Mouse (Mus musculus) ES-Bruce4 (cell line): ENCODE data around the gene Plk1. TPM values are rescaled to one million over a fixed set of nuclear protein-coding genes. Genes with fewer than 3 reads are reported as not detected.

ENCODE experiments used
- H3K27ac ChIP-seq: 2 replicates; pipeline ENCODE4 v1.5.1; 2012; ENCODE audit warnings: low read length, inconsistent platforms; ENCODE audit not compliant: insufficient read depth
- H3K27me3 ChIP-seq: 2 replicates; pipeline ENCODE4 v1.6.1; 2012; ENCODE audit warnings: mild to moderate bottlenecking, low read length, inconsistent platforms; ENCODE audit not compliant: control insufficient read depth, poor library complexity, insufficient read depth, severe bottlenecking
- H3K36me3 ChIP-seq: 2 replicates; pipeline ENCODE4 v1.6.1; 2012; ENCODE audit warnings: inconsistent platforms, mild to moderate bottlenecking, low read length, moderate library complexity; ENCODE audit not compliant: control insufficient read depth, poor library complexity, insufficient read depth, severe bottlenecking
- H3K4me1 ChIP-seq: one replicate; pipeline ENCODE4 v1.8.1; 2011; ENCODE audit warnings: low read length; ENCODE audit not compliant: control insufficient read depth, insufficient read depth
- H3K4me3 ChIP-seq: 2 replicates; pipeline ENCODE4 v1.5.1; 2011; ENCODE audit warnings: low read depth, mild to moderate bottlenecking, low read length
- H3K9ac ChIP-seq: 2 replicates; pipeline ENCODE4 v1.6.1; 2012; ENCODE audit warnings: low read depth, mild to moderate bottlenecking, inconsistent platforms; ENCODE audit not compliant: poor library complexity, severe bottlenecking
- H3K9me3 ChIP-seq: replicated peaks from 2 replicates; pipeline ENCODE4 v1.6.1; 2012; ENCODE audit warnings: mild to moderate bottlenecking, low read length, inconsistent platforms; ENCODE audit not compliant: control insufficient read depth, poor library complexity, insufficient read depth, severe bottlenecking
- CTCF ChIP-seq: IDR thresholded peaks from one replicate; pipeline ENCODE4 v1.8.1; 2011; ENCODE audit warnings: low read depth, low read length
- EP300 ChIP-seq: IDR thresholded peaks from 2 replicates; pipeline ENCODE4 v1.6.1; 2011; ENCODE audit warnings: low read depth, low read length; ENCODE audit not compliant: insufficient read depth
- POLR2A ChIP-seq: IDR thresholded peaks from one replicate; pipeline ENCODE4 v1.8.1; 2011; ENCODE audit warnings: low read length; ENCODE audit not compliant: insufficient read depth
- polyA plus RNA-seq: library from polyadenylated mRNA; stranded (reverse); fragments of >200 nt; gene quantifications from 2 replicates; pipeline ENCODE4 v1.2.4, GENCODE M21; 2011; ENCODE audit warnings: low read depth; ENCODE audit not compliant: missing spikeins, insufficient read depth, insufficient read length

Gene Plk1
- polyA plus RNA-seq, result 157 and 170 TPM in 2 replicates

DNA sequence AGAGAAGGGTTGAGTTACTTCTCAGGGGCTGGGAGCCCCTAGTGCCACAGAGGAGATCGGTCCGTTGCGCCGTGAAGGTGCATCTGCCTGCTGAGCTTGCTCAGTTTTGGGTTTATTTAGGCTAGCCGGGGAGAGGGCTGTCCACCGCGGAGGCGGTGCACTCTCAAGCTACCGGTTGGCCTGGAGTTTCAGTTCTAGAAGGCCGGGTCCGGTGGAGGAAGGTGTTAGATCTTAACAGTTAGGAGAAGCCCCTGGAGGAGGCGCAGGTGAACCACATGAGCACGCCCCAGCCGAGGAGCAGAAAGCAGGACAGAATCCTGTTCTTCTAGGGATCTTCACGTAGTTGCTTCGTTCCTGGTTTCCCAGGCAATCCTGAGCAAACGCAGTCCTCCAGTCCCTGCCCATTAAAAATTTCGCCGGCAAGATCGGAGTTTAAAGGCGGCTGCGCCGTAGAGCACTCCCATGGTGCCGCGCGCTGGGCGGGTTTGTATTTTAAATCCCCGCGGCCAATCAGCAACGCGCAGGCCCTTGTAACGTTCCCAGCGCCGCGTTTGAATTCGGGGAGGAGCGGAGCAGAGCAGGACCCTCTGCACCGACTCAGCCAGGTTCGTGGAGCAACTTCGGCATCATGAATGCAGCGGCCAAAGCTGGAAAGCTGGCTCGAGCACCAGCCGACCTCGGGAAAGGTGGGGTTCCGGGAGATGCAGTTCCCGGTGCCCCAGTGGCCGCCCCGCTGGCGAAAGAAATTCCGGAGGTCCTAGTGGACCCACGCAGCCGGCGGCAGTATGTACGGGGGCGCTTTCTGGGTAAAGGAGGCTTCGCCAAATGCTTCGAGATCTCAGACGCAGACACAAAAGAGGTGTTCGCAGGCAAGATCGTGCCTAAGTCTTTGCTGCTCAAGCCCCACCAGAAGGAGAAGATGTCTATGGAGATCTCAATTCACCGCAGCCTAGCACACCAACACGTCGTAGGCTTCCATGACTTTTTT lies at the start of gene Plk1:
Gene Plk1, plus strand, starts transcription at position 525 of the 988 bp plus-strand sequence.
- peak; percentile 24 for TF ChIP-seq POLR2A
- no peak for TF ChIP-seq CTCF
- 0 out of 2 replicates have a peak, but pooled peaks have one; percentile 8 for TF ChIP-seq EP300
- H3K4me1 ChIP-seq, result no peaks in the 10 kb centered on the region
- peak within 1 kb of the TSS; percentile 86 for H3K27ac ChIP-seq
- H3K36me3 ChIP-seq, result peaks cover 34% of the 10 kb centered on the region
- no peaks in the 10 kb centered on the region for H3K9me3 ChIP-seq
- no peaks in the 10 kb centered on the region for H3K27me3 ChIP-seq
- peak within 1 kb of the TSS; percentile 98 for H3K4me3 ChIP-seq
- peak within 1 kb of the TSS; percentile 82 for H3K9ac ChIP-seq

DNA sequence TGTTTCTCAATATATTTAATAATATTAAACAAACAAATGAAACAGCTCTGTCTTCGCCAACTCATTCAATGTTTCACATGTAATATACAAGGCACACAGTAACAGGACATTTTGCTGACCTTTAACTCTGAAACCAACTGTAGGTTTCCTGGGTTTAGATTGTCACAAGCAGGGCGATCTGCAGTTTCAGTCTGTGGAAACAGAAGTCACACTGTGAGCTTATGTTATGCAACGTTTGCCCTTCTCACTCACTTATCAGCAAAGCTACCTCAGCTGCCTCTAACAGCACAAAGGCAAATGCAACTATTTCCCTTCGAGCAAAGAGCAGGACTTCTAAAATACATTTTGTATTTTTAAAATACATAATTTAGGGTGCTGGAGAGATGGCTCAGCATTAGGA lies 35.7 kb upstream of the Plk1 start:
- H3K9me3 ChIP-seq, result no peaks in the 10 kb centered on the region
- H3K27ac ChIP-seq, result no peak overlapping the region
- TF ChIP-seq CTCF, result no peak
- TF ChIP-seq POLR2A, result no peak
- no peak for TF ChIP-seq EP300
- no peaks in the 10 kb centered on the region for H3K4me1 ChIP-seq
- no peaks in the 10 kb centered on the region for H3K27me3 ChIP-seq
- no peak overlapping the region for H3K9ac ChIP-seq
- H3K4me3 ChIP-seq, result no peak overlapping the region
- peaks cover 64% of the 10 kb centered on the region for H3K36me3 ChIP-seq

DNA sequence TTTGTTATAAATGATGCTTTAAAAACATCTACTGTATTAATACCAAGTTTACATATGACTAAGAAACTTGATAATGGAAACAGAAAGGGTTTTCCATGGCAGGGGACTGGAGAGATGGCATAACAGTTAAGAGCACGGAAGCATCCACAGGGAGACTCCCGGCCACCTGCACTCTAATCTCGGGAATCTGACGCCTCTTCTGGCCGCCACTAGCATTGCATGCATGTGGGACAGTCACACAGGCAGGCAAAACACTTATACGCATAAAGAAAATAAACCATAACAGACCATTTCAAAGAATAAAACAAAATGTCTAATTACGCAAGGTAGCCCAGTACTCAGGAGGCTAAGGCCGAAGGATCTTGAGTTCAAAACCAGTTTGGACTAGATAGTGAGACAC lies 33.6 kb upstream of the Plk1 start:
- no peak overlapping the region for H3K27ac ChIP-seq
- TF ChIP-seq CTCF (peak; percentile 43), POLR2A (no peak)
- peaks cover 54% of the 10 kb centered on the region for H3K36me3 ChIP-seq
- H3K4me1 ChIP-seq, result no peaks in the 10 kb centered on the region
- H3K4me3 ChIP-seq, result no peak overlapping the region
- H3K9ac ChIP-seq, result no peak overlapping the region
- no peaks in the 10 kb centered on the region for H3K27me3 ChIP-seq
- no peaks in the 10 kb centered on the region for H3K9me3 ChIP-seq

DNA sequence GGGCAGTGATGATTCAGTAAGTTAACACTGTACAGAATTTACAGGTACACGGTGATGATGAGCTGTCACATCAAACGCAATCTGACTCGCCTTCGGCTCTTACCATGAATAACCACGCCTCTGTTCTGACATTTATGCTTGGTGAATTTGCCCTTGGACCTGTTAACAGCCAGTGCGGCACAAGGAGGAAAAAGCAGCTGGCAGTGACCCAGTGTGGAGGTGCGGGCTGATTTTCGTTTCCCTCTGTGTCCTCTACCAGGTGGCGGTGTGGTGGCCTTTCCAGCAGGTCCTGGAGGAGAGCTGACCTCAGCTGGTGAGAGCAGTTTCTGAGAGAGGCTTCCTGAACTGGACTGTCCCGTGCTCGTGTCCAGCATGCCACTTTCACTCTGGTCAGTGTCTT lies 32.3 kb upstream of the Plk1 start:
- Histone ChIP-seq H3K4me3 (no peak overlapping the region), H3K36me3 (peaks cover 45% of the 10 kb centered on the region), H3K9me3 (no peaks in the 10 kb centered on the region), H3K9ac (no peak overlapping the region), H3K27ac (no peak overlapping the region), H3K4me1 (no peaks in the 10 kb centered on the region), H3K27me3 (no peaks in the 10 kb centered on the region)
- no peak for TF ChIP-seq CTCF
- no peak for TF ChIP-seq POLR2A
- TF ChIP-seq EP300, result no peak

DNA sequence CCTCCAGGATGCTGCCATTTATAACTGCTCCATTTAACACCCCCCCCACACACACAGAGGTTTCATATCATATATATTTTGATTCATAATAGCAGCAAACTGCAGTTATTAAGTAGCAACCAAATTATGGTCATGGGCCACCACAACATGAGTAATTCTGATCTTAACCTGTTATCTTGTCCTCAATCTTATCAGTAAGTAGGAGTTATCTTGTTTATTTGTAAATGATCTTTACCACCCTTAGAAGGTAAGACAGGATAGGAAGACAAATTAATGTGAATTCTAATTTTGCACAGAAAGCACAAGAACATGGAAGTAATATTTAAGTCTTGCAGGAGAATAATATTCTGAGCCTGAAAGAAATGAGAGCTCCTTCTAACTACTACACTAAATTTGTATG lies 27.4 kb upstream of the Plk1 start:
- Histone ChIP-seq H3K4me1 (no peaks in the 10 kb centered on the region), H3K27ac (no peak overlapping the region), H3K4me3 (no peak overlapping the region), H3K27me3 (no peaks in the 10 kb centered on the region), H3K36me3 (peaks cover 28% of the 10 kb centered on the region), H3K9ac (no peak overlapping the region; the same call in 1 of the 2 replicates), H3K9me3 (no peaks in the 10 kb centered on the region)
- TF ChIP-seq EP300, result no peak
- TF ChIP-seq POLR2A, result no peak
- TF ChIP-seq CTCF, result no peak
